Mouse (Mus musculus): ENCODE data around the gene Hoxc10. TPM values are rescaled to one million over a fixed set of nuclear protein-coding genes. Genes with fewer than 3 reads are reported as not detected.

Gene Hoxc10
- total RNA-seq (2021): not detected
- long read RNA-seq, experiment 1: 0 reads
- long read RNA-seq, experiment 2: 0 reads

DNA sequence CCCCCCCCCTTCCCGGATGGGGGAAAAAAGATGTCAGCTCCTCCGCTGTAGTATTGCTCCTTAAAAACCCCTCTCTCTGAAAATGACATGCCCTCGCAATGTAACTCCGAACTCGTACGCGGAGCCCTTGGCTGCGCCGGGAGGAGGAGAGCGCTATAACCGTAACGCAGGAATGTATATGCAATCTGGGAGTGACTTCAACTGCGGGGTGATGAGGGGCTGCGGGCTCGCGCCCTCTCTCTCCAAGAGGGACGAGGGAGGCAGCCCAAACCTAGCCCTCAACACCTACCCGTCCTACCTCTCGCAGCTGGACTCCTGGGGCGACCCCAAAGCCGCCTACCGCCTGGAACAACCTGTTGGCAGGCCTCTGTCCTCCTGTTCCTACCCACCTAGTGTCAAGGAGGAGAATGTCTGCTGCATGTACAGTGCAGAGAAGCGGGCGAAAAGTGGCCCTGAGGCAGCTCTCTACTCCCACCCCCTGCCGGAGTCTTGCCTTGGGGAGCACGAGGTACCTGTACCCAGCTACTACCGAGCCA is at the start of gene Hoxc10:
Gene Hoxc10, plus strand, starts transcription at position 21 of the 536 bp plus-strand sequence.
- intact Hi-C loops (cut with DNase I): no loop called here
- no peak for DNase-seq

DNA sequence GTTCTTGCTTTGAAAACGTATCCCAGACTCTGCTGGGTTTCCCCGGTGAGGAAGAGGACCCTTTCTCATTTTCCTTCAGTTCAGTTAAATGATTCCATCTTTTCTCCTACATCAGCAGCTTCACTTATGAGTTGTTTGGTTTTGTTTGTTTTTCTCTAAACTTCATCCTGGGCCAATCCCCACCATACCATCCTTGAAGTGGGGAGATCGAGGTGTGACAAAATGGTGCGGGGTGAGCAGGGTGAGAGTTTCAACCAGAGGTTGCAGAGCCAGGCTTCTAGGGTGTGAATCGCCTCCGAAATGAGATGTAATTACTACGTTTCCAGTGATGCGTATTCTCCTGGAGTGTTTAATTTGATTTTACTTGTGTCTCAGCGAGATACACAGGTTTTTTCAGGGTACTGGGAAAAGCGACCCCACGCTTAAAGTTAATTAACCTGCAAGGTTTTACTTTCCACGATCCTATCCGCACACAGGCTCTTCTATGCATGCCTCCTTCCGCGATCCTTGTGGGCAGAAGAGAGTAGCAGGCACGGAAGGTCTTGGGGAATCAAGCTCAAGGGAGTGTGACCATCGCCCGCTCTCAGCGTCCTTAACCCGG is 48.5 kb upstream of the Hoxc10 start:
- intact Hi-C loops (cut with DNase I): no loop called here
- DNase-seq: no peak

DNA sequence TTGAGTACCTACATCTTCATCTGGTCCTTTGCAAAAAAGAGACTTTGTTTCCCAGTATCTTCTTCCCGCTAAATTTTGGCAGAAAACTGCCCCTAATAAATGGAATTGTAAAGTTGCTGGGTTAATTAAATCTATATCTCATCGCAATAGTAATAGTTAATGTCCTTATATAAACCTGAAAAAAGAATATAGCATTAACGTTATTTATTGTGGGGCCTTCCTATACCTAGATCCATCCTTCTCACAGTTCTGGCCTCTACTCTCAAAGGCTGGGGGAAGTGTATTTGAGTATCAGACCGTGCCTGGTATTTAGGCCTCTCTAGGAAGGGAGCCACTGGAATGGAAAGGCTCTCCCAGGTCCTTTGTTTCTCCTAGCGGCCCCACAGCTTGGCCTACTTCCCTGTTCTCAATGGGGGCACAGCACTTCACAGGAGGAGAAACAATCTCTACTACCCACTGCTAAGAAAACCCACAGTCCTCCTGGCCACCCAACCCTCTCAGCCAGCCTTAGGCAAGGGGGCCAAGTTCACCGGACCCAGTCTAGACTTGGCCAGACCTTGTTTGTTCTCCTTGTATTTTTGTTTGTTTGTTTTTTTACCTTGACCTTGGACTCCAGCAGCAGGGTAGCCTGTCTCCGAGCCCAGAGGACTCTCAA is 47.9 kb upstream of the Hoxc10 start:
- no peak for DNase-seq
- intact Hi-C loops (cut with DNase I): no loop called here

DNA sequence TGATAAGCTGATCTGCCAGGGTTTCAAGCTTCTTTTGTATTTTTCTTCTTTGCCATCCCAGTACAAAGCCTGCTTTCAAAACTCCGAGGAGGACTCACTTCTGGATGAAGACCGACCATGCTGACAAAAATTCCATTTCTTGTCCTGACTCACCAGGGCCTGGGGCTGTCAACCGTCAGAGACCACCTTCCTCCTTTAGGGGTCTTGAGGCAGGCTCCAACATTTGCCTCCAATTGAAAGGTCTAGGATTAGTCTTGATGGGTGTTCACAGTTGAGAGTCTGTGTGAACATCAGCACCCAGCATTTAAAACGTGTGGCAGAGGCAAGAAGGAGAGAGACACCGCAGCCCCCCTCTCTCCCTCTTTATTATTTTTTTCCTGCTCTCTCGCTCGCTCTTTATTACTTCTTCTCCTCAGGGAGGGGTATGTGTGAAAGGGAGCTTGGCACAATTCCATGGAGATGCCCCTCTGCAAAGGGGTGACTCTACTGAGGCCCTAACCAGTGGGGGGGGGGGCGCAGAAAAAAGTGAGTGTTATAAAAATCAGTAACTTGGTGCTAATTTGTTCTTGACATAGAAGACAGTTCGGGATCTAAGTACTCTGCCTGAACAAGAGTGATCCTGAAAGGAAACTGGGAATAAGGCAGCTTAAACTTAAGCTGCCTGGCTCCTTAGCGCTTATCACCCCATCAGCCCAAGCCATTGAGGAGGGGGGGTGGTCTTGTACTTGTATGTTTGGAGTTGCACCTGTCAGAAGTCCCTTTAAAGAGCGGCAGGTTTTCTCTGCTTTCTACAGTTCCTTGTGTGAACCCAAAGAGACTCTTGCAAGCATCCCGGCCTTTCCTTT is 47.0 kb upstream of the Hoxc10 start:
- no peak for DNase-seq
- intact Hi-C loops (cut with DNase I): no loop called here

DNA sequence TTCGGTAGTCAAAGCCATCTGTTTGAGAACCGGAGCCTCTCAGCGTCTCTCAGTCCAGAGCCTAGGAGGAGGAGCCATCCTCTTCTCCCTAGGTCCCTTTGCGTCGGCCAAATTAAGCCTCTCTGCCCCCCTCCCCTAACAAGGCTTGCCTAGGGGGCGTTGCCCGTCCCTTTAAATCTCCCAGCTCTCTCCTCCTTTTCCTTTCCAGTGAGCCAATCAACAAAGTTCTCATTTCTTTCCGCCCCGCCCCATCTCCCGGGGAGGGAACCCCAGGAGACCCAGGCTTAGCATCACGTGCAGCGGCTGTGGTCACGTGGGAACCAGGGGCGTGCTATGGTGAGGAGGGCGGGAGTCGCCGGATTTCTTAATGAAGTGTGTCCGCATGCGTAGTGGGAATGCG is 46.0 kb upstream of the Hoxc10 start:
- peak; percentile 19 to 35 for DNase-seq
- intact Hi-C loops (cut with DNase I): no loop called here

DNA sequence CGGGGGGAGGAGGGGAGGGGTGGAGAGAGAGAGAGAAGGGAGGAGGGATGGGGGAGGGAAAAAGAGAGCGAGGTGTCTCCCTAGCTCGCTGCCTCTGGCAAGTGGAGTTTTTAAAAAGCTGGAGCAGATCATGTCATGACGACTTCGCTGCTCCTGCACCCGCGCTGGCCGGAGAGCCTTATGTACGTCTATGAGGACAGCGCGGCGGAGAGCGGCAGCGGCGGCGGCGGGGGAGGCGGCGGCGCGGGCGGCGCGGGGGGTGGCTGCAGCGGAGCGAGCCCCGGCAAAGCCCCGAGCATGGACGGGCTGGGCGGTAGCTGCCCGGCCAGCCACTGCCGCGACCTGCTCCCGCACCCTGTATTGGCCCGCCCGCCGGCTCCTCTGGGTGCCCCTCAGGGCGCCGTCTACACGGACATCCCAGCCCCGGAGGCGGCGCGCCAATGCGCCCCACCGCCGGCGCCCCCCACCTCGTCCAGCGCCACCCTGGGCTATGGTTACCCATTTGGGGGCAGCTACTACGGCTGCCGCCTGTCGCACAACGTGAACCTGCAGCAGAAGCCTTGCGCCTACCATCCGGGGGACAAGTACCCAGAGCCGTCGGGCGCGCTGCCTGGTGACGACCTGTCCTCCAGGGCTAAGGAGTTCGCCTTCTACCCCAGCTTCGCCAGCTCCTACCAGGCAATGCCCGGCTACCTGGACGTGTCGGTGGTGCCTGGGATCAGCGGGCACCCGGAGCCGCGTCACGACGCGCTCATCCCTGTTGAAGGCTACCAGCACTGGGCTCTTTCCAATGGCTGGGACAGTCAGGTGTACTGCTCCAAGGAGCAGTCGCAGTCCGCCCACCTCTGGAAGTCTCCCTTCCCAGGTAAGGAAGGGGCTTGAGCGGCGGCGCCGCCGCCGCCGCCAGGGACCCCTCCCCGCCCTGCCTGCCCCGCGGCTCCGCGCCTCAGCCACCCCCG is 45.3 kb upstream of the Hoxc10 start, which contains the start of gene Hoxc13:
Gene Hoxc13, plus strand, starts transcription at position 51 of the 959 bp plus-strand sequence.
- DNase-seq: no peak
- intact Hi-C loops (cut with DNase I): no loop called here

DNA sequence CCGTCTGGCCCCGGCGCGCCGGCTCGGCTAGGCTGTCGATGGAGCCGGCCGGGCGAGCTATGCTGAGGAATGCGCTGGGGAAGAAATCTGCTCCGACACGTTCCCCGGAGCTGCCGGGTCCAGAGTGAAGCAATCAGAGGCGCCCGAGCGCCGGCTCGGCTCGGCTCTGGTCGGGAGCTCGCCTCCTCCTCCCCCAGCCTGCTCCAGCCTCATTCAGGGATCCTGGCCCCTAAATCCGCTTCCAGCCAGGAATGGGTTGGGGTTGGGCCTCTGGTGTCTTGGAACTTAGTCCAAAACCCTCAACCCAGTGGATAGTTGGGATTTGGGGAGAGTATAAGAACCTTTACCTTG is 44.6 kb upstream of the Hoxc10 start:
- DNase-seq: peak; percentile 24 to 26
- intact Hi-C loops (cut with DNase I): no loop called here

DNA sequence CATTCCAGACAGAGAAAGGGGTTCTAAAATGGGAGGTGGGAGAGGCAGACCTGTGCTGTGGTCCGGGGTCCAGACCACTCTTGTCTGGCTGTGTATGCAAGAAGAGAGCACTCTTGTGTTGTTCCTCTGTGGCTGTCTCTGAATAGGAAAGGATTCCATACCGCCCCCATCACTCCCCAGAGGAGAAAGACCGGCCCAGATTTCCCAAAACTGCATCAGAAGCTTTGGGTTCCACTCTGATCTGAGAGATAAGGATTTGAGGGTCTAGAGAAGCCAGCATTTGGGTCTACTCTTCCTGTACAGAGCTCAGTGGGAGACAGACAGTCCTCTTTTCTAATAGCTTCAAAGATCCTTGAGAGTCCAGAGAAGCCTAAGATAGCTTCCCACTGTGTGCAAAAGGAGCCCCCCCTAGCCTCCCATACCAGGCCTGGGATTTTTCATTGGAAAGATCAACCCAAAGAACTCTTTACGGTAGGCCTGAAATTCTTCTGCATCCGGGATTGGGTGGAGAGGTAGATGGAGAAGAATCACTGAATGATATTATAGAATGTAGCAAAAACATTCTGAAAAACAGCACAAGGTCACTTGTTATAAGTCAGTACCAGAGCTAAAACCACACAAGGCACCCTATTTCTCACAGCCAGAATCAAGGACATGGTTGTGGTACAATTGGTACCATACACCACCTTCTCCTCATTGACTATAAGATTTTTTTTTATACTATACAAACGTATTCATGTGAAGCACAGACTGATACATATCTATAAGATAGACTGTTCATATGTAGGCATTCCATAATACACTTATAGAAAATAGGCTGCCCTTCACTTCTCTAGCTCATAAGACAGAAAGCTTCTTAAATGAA is 43.7 kb upstream of the Hoxc10 start:
- intact Hi-C loops (cut with DNase I): no loop called here
- no peak for DNase-seq

DNA sequence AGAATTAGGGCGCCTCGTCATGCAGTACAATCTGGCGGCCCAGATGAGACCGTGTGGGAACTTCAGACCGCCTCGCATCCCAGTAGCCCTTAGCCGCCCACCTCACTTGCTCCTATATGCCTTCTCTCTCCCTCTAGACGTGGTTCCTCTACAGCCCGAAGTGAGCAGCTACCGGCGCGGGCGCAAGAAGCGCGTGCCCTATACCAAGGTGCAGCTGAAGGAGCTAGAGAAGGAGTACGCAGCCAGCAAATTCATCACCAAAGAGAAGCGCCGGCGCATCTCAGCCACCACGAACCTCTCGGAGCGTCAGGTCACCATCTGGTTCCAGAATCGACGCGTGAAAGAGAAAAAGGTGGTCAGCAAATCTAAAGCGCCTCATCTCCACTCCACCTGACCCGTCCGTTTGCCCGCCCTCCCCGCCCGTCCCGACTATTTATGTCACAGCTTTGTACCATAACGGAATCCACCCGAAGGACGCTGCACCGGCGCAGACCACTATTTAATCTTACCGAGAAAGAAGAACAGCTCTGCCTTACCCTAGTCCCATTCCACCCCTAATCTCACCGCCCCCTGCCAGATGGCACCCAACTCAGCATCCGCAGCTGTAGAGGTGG is 39.5 kb upstream of the Hoxc10 start:
- intact Hi-C loops (cut with DNase I): no loop called here
- DNase-seq: no peak

DNA sequence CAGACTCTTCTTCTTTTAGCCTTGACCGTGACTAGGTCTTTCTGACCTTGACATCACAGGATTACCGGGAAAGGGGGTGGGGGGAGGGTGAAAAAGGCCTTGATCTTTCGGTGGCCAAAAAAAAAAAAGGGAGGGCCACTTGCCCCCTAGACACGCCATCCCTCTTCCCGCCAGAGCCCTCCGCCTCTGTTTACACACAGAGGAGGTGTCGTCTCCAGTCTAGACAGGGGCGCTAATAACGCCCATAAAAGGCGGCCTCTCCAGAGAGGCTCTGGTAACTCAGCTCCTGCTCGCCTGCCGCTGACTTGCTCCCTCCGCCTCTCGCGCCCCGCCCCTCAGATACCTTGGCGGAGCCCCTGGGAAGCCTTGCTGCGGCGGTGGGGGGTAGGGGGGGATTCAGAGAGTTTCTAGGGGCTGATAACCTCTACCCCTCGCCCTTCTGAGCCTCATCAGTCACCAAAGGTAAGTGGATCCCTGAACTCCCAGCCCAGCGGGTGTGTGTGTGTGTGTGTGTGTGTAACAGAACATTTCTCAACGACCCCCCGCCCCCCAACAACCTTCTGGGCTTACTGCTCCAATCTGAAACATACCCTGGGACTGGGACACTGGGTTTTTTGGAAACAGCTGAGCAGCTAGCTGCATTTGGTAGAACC is 34.8 kb upstream of the Hoxc10 start:
- DNase-seq: no peak
- intact Hi-C loops (cut with DNase I): no loop called here

DNA sequence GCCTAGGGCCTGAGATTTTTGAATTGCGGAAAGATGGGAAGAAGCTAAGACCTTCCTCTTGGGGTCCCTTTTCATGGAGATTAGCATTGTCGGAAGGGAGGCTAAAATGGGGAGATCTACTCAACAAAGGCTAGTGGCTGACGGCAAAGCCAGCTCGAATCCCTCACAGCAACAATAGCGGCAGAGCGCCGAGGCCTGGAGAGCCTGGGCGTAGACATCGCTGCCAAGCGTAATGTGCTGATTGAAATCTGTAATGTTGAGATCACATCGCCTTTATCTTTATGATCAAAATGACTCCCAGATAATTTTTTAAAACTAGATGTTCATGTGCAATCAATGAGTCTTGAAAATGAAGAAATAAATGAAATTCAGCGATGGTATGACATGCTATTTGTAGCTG is 32.2 kb upstream of the Hoxc10 start:
- intact Hi-C loops (cut with DNase I): no loop called here
- no peak for DNase-seq

DNA sequence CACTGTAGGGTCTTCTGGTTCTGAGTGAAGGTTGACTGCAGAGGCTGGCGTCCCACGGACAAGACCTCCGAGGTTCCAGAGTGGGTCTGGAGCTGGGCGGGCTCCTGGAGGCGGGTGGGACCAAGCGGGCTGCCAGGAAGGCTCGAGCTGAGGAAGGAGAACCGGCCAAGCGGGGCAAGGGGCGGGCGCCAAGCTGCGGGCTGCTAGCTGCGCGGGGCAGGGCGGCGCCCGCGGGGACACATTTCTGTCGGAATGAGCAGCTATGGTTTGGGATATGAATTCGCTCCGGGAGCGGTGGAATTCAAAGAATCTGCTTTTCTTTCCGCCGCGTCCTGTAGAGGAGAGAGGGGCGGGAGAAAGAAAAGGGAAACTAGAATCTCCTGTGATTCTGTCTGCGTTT is 31.7 kb upstream of the Hoxc10 start:
- DNase-seq: no peak
- intact Hi-C loops (cut with DNase I): no loop called here

DNA sequence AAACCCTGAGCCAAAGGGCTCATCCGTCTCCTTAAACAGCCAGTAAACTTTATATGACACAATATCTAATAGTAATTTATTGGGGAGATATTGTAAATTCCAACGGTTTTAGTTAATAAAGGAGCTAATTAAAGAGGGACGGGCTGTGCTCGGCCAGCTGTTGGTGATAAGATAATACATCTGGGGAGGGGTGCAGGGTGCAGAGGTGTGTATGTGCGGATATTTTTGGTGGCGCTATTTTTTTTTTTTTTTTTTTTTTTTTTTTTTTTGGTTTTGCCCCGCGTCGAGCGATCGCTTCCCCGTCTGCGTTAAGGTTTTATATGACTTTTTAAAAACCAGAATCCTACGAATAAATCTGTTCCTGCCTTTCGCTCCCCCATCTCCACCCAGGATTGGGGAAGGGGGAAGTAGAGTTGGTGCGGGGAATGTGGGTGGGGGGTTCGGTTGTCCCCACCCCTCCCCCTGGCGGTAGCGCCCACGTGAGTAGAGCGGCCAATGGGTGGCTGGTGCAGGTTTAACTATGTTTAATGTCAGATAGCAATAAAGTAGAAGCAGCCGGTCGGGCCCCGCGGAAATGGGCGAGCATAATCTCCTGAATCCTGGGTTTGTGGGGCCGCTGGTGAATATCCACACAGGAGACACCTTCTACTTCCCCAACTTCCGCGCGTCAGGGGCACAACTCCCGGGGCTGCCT is 30.2 kb upstream of the Hoxc10 start, which contains the start of gene Hoxc12:
Gene Hoxc12, plus strand, starts transcription at position 479 of the 694 bp plus-strand sequence.
- intact Hi-C loops (cut with DNase I): no loop called here
- no peak for DNase-seq

DNA sequence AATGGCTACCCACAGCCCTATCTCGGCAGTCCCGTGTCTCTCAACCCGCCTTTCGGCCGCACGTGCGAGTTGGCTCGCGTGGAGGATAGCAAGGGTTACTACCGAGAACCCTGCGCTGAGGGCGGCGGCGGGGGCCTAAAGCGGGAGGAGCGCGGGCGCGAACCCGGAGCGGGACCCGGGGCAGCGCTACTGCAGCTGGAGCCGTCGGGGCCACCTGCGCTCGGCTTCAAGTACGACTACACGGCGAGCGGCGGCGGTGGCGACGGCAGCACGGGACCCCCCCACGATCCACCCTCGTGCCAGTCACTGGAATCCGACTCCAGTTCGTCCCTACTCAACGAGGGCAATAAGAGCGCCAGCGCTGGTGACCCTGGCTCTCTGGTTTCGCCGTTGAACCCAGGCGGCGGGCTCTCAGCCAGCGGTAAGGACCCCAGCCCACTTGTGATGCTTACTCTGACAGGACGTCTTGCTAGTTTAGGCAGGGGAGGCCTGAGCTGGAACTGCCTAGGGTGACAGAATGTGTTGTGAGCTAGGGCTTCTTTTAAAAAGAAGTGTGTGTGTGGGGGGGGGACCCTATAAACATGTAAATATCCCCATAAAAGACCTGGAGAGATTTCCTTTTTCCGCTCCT is 29.4 kb upstream of the Hoxc10 start:
- intact Hi-C loops (cut with DNase I): no loop called here
- DNase-seq: no peak

DNA sequence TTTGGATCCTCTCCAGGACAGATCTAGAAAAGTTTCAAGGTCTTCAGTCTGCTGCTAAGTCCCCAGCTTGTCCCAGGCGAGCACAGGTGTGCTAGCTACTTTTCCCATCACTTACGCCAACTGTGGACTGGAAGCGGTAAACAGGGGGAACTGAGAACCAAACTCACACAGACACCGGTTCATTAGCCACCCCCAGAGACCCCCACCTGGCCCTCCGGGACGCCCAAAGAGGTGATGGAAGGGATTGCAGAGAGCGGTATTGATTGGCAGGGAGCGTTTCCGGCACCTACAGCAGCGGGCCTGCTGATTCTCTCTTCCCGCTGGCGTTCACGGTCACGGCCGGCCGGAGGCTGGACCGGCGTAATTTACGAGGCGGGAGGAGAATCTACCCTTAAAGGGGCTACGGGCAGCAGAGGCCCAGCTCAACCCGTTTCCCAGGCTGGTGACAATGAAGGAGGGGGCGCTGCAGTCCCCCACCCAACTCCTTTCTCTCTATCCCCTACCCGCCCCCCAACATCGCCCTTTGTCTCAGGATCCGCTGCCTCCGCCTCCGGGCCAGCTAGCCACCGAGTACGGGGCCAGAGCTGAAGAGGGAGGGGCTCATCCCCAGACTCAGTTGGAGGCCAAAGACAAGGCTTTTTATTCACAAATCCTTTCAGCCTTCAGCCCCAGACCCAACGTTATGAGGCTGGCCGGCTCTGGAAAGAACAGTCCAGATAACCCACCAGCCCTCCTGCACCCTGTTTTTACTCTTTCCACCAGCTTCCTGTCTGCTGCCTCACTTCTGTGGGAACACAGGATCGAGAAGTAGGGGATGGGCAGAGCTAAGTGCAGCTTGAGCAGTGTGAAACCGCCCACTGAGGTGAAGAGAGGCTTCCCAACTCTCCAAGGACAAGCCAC is 27.1 kb upstream of the Hoxc10 start:
- no peak for DNase-seq
- intact Hi-C loops (cut with DNase I): no loop called here
